Mouse (Mus musculus) C2C12 (cell line): ENCODE measurements around the gene Lhpp.

ENCODE experiments used
- CTCF ChIP-seq: IDR thresholded peaks from one replicate; pipeline ENCODE4 v1.5.1; 2011; ENCODE audit not compliant: control insufficient read depth, insufficient read depth, insufficient read length
- MAX ChIP-seq: IDR thresholded peaks from one replicate; pipeline ENCODE4 v1.6.1; 2011; ENCODE audit warnings: mild to moderate bottlenecking, control low read depth
- MYOD1 ChIP-seq: IDR thresholded peaks from one replicate; pipeline ENCODE4 v1.6.1; 2011; ENCODE audit warnings: low read depth; ENCODE audit not compliant: control insufficient read depth, insufficient read length

DNA sequence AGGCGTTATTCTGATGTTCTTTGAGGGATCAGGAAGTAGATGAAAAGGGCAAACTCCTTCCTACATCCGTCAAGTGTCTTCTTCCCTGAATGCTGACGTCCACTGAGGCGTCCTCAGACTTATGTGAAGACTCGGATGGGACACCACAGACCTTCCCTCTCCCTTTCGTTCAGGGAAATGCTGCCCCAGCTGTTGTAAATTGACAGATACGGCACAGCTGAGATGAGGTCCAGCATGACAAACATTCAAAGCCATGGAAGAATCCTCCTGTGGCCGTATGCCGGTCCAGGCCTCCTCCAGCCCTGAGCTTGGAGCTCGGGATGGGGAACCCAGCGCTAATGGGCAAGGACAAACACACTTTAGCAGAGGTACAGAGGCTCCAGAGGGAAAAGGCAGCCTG, 139.1 kb downstream of the Lhpp start:
- TF ChIP-seq CTCF (no peak), MYOD1 (no peak), MAX (no peak)
